Mouse (Mus musculus) heart, adult 18-20 months (tissue): ENCODE data around the gene Cux1. TPM values are rescaled to one million over a fixed set of nuclear protein-coding genes. Genes with fewer than 3 reads are reported as not detected.
A peak's percentile ranks its signal among the peaks of the same experiment; 100 is the strongest.

Source experiments
- DNase-seq, 2 experiments: peaks; one replicate each; pipeline ENCODE4 v3.0.0; 2021 to 2022; ENCODE audit warnings: mixed read lengths in 1 of 2
- long read RNA-seq, 2 experiments: library from polyadenylated mRNA; stranded (forward); transcript quantifications; one replicate each; pipeline ENCODE4 v2.0.0; 2021
- total RNA-seq, 2 experiments: library from RNA; stranded (reverse); gene quantifications; 2 replicates each; pipeline ENCODE4 v1.2.3; 2021

The Cux1 gene
- 10 to 100 TPM; 78.7 to 87.5 TPM for total RNA-seq
- long read RNA-seq, experiment 1, transcript Cux1-207 (23 exons, 2,821 nt): minor isoform, 7 of 35 reads
- long read RNA-seq, experiment 1, transcript Cux1-211 (23 exons, 2,831 nt): major isoform, 14 of 35 reads
- long read RNA-seq, experiment 1, partial matches to known transcripts: 4 of 35 reads
- long read RNA-seq, experiment 1, other reads (novel, unspliced or antisense): 10 of 35 reads
- long read RNA-seq, experiment 2, transcript Cux1-211 (23 exons, 2,831 nt): major isoform, 9 of 23 reads
- long read RNA-seq, experiment 2, partial matches to known transcripts: 4 of 23 reads
- long read RNA-seq, experiment 2, other reads (novel, unspliced or antisense): 7 of 23 reads

- DNase-seq: peak; percentile 84 to 89
Observed at GRCm38 (mm10) chr5:136567176-136568025, at the start of gene Cux1. Gene Cux1 (minus strand): TSS chr5:136567490.

DNA sequence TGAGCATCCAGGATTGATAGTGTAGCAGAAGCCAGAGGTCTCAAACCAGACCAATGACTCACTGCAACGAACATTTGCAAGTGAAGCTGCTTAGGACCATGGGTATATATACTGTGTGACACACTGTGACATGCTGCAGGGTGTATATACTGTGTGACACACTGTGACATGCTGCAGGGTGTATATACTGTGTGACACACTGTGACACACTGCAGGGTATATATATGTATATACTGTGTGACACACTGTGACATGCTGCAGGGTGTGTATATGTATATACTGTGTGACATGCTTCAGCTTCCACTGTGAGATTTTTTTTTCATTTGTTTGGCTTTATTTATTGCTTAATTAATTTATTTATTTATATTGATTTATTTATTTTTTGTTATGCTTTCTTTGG, 45.1 kb upstream of the Cux1 start:
- DNase-seq: no peak

GRCm38 (mm10) chr5:136608814-136609434, 41.6 kb upstream of the Cux1 start:
- DNase-seq: no peak

- no peak for DNase-seq
Observed at GRCm38 (mm10) chr5:136605144-136605543, 37.9 kb upstream of the Cux1 start.

DNA sequence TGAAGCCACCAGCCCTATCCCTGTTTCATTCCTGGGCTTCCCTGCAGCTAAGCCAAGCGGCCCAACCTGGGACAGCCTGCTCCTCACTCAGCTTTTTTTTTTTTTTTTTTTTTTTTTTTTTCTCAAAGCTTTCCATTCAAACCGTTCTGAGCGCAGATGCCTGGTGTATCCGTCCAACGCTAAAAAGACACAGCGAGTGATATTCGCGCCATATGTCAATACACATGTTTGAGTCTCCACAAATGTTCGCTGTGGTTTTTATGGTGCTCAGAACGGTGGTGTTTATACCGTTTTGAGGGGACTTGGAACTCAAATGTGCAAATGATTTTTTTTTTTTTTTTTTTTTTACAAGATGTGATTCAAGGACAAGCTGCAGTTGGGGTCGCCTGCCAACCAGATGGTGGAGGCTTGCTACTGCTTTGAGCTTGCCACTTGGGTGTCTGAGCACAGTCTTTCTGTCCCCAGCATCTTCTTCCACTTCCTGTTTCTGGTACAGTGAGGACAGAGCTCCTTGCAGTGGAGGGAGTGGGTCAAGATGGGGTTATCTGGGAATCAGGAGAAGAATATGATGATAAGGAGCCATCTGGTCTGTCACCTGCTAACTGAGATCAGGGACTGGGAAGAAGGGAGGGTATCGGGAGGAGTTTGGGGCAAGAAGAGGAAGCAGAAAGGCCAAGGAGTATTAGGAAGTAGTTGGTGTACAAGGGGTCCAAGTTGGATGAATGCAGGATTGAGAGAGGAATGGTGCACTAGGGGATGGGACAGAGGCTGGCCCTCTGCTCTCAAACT, 36.1 kb upstream of the Cux1 start:
- no peak for DNase-seq

DNA sequence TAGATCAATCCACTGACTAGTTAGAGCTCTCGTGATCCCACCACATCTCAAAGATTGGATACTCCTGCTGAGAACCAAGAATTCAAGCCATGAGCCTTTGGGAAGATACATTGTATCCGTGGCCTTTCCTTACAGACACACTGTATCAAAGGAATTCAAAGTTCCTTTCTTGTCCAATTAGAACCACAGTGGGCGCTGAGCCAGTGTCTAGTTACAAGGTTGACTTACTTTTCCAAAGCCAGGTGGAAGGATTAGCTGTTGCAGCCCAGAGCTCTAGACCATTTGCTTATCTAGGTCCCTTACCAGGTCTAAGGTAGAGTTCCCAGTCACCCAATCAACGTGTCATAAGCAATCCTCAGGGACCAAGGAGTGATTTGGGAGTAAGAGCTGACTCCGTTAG, 33.2 kb upstream of the Cux1 start:
- no peak for DNase-seq

GRCm38 (mm10) chr5:136594896-136595540, 27.7 kb upstream of the Cux1 start:
- DNase-seq: peak; percentile 5 to 8

- DNase-seq: no peak
Observed at GRCm38 (mm10) chr5:136591816-136592499, 24.7 kb upstream of the Cux1 start.

- DNase-seq: no peak
Observed at GRCm38 (mm10) chr5:136589002-136589401, 21.7 kb upstream of the Cux1 start.

DNA sequence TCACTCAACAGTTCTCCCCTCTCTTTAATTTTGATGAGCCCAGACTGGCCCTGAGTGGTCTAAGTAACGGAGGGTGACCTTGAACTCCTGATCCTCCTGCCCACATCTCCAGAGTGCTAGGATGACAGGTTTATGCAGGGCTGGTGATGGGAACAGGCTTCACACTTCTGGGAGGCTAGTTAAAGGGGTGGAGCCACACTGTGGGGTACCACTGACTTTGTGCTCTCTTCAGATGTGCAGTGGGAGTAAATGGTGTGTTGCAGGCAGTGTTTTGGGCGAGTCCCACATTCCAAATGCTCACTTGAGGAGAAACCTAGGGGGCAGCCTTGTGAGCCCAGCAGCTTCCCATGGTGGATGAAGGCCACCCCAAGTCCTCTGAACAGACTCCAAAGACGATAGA, 21.2 kb upstream of the Cux1 start:
- no peak for DNase-seq

DNA sequence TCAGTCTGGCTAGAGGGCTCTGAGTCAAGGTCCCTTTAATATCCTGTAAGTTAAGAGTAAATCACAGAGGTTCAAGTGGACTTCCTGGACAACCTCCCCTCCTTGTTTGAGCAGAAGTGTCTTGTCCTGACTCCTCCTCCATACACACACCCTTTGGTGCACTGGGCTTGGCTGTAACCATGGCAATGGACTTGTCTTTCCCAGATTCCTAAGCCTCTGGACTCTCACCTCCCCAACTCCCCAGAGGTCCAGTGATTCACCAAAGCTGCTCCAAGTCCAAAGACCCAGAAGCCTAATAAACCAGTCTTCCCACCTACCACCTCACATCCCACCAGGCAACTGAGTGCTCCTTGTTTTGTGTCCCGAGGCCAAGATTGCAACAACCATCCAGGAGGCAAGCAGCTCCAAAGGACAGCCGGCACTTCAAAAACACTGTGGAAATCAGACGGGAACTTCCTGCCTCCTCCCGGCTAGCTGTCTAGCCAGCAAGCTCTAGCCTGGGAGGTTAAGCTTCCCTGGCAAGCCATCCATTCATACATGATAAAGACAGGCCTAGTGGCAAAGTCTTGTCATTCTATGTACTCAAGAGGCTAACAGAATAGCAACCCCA, 17.5 kb upstream of the Cux1 start:
- DNase-seq: peak in 1 of 2 experiments; percentile 5

- DNase-seq: peak in 1 of 2 experiments; percentile 11
Observed at GRCm38 (mm10) chr5:136583666-136584464, 16.6 kb upstream of the Cux1 start.

DNA sequence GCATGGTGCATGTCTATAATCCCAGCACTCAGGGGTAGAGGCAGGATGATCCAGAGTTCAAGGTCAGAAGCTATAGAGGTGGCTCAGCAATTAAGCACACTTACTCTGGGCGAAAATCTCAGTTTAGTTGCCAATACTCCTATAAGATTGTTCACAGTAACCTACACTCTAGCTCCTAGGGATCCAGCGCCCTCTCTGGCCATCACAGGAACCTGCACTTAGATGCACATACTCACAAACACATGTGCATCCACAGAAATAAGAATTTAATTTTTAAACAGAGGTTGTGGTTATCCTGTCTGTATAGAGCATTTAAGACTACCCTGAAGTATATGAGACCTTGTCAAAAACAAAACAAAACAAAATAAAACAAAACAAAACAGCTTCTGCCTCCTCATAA, 16.0 kb upstream of the Cux1 start:
- DNase-seq: no peak

DNA sequence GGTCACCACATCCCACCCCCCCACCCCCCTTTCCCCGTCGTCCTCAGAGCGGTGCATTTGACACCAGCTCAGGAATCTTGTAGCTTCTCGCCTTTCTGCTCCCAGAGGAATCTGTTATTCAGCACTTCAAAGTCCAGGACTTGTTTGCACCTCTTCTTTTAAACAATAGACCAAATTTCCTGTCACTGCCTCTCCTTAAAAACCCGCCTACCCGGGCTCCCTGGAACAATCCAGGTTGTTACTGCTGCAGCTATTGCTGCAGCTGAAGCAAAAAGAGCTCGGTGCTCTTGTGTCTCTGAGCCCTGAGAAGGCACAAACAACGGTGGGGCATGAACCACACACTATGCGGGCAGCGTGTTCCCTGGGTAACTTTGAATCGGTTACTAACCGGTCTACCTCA, 14.9 kb upstream of the Cux1 start:
- DNase-seq: no peak

DNA sequence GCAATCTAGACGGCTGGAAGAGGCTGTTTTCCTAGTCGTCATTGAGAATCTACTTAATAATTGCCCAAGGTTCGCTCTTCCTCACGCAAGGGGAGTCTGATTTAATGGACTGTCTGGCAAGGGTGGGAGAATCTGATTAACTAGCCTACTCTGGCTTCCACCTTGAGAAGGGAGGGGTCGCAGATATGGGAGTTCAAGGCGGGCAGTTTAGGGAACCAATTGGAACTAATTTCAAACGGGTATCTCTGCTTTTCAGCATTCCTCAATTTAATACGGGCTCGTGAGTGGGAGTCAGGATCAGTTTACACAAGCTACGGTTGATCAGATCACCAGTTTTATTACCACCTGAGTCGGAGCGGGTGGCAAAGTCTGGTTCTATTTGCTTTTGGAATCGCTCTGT, 14.3 kb upstream of the Cux1 start:
- DNase-seq: no peak

DNA sequence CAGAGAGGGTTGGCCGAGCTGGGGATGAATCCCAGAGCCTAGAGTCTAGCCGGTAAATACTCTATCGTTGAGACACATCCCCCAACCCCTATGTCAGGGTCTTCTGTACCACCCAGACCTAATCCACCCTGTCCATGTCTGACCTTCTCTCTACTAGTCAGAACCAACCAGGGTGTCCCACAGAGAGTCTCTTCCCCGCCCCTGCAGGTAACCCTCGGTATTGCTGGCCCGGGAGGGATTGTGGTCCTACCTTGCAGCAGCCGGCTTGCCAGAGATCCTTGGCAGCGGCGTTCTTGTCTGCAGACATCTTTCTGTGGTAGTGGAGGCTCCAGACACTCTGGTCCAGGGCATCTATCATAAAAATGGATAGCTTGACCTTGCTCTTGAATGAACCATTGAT, 13.9 kb upstream of the Cux1 start:
- peak in 1 of 2 experiments; percentile 23 for DNase-seq

DNA sequence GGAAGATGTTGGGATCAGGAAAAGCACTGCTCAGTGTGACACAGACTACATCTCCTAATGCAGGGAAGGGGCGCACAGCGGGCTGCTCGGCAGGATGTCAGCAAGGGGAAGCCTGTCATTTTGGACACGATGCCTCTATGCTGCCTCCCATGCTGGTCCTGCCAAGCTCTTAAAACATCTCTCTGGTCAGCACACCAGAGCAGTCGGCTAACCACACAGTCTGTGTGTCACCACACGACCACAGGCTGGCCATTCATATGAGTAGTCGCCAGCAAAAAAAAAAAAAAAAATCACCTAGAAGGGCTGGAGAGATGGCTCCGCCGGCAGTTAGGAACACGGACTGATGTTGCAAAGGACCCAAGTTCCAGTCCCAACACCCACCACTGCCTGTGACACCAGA, 10.9 kb upstream of the Cux1 start:
- no peak for DNase-seq

GRCm38 (mm10) chr5:136570171-136570570, 2.9 kb upstream of the Cux1 start:
- DNase-seq: no peak

GRCm38 (mm10) chr5:136568776-136569175, 1.5 kb upstream of the Cux1 start:
- DNase-seq: peak; percentile 87 to 89
